Mouse (Mus musculus) urinary bladder, postnatal 36 days (tissue): ENCODE measurements around the gene Chrm4.
A peak's percentile ranks its signal among the peaks of the same experiment; 100 is the strongest.

Source experiments
- DNase-seq, 2 experiments: peaks; one replicate each; pipeline ENCODE4 v3.0.0; 2022; ENCODE audit warnings: low spot score in 2 of 2, mixed read lengths in 1 of 2

Gene Chrm4

DNA sequence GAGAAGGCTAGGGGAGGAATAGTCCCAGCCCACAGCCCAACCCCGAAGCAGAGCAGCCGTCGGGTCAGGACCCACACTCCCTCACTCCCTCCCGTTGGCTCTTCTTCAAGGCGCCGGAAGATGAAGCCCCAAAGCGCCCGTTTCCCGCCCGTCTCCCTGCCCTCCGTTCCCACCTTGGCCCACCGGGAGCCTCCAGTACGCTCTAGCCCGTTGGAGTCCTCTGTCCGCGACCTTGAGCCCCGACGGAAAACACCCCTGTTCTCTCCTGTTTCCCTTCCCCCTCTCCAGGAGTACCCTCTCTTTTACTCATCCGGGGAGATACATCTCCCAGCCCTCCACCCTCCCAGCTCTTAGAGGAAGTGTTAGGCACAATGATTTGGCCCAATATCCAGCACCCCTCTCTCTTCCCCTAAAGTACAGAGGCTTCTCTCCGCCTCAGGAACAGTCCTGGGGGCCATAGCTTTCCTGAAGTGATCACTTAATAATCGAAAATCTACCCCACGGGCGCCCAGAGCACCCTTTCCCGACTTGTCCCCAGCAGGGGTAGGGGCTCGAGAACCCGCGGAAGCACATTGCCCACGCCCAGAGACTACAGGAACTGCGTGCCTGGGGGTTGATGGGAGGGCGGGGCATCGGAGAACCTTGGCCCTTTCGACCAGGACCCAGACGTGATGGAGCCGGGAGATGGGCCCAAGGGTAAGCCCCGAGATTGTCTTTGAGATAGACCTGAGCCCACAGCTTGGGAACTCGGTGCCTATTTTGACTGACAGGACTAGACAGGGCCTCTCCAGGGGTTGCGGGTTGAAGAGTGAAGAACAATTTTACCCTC is 4.2 kb upstream of the Chrm4 start:
- no peak for DNase-seq

DNA sequence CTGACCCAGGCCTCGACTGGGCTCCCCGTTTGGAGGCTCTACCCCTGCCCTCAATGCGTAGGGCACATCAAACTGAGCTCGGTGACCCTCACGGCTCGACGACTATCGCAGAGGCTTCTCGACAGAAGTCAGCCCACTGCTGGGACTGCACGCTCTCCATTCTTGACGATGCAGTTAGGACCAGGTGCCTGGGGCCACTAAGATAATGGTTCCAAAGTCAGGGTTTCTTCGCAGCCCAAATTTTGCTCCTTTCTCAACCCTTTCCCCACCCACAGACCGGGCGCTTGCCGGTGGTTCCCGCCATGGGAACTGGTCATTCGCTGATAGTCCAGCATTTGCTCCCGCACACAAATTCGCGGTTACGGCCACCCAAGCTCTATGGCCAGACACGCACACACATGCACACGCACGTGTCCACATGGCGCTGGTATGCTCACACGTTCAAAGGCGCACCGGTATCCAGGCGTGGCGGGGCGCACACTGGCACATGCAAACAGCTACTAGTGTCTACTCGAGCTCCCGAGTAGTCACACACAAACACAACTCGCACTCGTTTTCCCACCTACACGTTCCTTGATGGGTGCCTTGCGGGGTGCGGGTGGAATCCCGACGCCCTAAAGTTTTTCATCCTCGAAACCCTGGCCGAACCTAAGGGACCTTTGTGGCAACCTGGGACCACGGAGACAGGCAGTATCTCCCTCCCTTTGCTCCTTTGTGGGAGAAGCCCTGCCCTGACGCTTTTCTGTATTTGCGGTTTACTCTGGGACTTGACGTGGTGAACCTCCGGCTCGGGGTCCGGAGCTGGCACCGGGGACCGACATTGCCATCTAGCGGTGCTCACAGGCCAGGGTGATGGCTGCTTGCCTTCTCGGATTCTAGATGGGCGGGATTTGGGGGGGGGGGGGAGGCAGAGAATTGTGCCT is 3.4 kb upstream of the Chrm4 start:
- DNase-seq = peak; percentile 50 to 63

DNA sequence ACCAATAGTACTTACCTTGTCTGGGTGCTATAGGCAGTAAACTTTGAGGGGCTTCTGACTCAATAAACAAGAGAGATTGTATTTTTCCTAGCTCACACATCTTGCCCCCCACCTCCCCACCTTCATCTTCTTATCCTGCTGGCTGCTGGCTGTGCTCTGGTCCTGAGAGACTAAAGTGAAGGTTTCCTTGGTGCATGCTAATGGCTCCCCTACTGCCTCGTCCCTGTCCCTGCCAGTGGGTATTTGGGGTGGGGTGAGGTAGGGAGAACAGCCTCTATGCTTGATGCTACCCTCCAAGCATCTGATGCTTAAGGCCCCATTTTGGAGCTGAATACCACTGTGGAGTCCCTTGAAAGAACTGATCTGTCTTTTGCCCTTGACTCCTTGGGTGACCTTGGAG is 2.3 kb upstream of the Chrm4 start:
- DNase-seq = no peak

DNA sequence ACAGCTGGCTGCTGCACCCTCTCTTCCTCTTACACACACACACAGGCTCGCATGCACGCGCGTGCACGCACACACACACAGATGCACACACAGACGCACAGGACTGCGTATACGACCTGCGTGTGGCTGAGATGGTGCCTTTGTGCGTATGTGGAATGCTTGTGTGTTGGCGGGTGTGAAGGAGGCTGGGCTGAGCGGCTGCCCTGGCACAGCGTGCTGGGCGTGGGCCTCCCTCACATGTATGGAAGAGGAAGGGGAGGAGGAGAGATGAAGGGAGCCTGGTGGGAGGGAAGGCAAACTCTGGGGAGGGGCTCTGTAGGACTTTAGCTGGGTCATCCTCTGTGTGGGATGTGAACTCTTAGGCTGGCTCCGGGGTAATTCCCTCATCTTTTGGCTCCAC is 1.6 kb upstream of the Chrm4 start:
- DNase-seq = no peak

DNA sequence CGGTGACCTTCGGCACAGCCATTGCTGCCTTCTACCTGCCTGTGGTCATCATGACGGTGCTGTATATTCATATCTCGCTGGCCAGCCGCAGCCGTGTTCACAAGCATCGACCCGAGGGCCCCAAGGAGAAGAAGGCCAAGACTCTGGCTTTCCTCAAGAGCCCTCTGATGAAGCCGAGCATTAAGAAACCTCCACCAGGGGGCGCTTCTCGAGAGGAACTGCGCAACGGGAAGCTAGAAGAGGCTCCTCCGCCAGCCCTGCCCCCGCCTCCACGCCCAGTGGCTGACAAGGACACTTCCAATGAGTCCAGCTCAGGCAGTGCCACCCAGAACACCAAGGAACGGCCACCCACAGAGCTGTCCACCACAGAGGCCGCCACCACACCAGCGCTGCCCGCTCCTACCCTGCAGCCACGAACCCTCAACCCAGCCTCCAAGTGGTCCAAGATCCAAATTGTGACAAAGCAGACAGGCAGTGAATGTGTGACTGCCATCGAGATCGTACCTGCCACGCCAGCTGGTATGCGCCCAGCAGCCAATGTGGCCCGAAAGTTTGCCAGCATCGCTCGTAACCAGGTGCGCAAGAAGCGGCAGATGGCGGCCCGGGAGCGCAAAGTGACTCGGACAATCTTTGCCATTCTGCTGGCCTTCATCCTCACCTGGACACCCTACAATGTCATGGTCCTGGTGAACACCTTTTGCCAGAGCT is 931 bp downstream of the Chrm4 start:
- peak; percentile 50 to 69 for DNase-seq

DNA sequence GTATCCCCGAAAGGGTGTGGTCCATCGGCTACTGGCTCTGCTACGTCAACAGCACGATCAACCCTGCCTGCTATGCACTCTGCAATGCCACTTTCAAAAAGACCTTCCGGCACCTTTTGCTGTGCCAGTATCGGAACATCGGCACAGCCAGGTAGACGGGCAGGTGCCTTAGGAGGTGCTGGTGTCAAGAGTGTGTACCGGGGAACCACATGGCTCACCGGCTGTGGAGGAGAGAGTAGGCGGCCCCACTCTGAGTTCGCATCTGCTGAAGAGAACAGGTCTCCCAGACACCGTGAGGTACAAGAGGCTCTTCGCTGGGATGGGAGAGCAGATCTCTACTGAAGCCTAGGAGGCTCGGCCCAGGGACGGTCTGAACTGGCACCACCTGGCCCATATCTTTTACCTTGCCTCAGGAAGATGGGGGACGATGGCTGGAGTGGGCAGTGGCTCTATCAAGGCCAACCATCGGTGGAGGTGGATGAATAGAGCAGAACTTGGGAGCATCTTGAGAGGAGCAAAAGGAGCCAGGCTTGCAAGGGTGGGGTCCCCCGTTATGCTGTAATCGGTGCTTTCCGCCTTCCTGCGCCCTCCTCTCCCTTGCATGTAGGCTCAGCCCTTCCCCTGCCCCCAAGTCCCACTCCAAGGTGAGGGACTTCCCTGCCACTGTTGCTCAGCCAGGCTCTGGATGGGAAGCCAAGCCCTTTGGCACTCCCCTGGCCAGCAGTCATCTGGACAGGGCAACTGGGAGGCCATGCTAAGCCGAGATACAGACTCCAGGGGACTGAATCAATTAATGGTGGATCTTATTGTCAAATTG is 1.7 kb downstream of the Chrm4 start:
- DNase-seq = no peak

DNA sequence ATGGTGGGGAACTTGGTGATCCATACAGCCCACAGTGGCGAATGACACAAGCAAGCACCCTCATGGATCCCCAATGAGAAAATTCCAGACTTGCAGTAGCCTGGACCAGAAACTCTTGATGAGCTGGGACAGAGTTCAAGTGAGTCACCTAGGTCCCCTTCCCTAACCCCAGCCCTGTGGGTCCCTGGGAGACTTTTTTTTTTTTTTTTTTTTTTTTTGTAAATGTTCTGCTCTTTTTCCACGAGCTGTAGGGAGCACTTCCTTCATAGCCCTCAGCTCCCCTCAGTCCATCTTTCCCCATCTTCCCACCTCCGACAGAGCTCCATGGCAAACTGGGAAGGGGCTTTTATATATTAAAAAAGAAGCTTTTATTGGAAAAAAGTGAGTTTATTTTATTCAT is 2.4 kb downstream of the Chrm4 start:
- no peak for DNase-seq

DNA sequence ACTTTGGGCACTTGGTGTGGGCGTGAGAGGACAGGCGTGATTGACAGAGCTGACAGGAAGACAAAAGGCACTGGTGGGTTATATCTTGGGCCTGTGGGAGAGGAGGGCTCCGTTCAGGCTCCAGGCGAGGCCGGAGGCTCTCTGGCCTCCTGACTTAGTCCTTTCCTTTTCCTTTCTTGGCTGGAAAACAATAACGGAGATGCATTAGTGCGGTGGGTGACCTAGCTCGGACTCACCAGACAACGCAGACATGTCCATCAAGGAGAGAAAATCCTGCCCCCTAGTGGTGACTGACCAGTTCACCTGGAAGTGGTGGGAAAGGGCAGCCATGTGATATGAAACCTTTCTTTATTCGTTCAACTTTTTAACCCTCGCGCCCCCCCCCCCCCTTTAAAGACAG is 2.9 kb downstream of the Chrm4 start:
- no peak for DNase-seq

DNA sequence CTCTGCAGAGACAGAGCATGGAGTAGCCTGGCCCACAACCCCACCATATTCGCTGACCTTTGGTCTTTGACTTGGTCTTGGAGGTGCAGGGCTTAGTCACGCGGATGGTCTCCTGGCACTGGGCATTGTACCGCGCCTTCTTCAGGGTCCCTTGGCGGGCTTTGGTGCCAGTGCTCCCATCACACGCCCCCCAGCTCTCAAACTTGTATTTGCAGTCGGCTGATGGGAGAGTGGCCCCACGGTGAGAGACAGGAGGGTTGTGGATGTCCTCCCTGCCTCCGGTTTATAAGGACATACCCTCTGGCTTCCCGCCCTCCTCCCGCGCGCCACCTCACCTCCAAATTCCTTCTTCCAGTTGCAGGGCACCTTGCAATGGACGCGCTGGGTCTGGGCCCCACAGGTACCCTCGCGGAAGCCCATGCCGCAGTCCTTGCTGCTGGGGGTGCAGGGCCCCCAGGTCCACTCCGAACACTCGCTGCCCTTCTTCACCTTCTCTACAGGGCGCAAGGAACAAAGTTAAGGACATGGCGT is 3.8 kb downstream of the Chrm4 start:
- no peak for DNase-seq

DNA sequence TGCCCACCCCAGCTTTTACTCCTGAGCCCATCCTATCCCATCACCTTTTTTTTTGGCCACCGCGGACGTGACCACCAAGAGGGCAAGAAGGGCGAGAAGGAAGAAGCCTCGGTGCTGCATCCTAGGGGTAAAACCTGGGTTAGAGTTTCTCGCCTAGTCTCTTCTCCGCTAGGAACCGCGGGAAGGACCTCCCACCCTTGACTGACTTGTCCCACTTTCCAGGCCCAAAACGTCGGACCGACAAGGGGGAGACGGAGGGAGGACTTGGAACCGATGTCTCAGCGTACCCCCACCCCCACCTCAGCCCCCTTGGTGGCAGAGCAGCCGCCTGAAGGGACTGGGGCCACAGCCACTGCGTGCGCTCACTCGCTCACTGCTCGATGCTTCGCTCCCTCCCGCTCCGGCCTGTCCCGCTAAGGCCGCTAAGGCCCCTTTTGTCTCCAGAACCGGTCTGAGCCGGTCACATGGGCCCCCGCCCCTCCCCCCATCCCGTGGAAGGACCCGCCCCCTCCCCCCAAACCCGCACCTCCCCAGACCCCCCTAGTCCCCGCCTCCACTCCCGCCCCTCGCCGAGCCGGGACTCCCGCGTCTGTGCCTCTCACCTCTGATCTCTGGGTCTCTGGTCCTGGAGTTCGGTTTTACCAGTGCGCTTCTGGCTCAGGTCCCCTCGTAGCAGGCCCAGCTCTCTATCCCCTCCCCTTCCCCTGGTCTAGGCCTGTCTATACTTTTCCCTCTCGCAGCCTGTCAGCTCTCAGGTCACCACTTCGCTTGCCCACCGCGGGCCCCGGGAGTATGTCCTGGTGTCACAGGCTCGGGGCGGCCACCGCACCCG is 4.5 kb downstream of the Chrm4 start:
- no peak for DNase-seq

DNA sequence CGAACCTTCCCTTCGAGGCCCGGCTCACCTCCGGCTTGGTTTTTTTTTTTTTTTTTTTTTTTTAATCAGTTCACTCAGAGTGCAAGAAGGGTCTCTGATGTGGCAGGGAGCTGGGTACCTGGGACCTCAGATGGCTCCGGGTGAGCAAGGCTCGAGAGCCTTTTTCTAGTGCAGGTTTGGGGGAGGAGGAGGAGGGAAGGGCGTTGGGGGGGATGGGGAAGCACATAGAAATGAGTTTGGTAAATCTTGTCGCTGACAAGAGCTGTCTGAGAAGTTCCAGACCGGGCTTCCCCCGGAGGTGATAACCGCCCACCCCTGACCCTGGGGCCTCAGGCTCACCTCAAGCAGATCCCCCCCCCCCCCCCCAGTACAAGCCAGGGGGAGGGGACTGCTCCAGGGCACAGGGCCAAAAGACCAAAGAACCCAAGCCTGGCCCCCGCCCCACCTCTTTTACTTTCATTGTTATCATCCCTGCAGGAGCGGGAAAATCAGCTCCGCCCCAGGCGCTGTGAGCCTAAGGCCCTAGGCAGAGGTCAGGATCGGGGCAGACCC is 5.2 kb downstream of the Chrm4 start, which contains the start of gene Mdk:
Gene Mdk (minus strand): TSS at position 138 of the 552 bp plus-strand sequence.
- DNase-seq = no peak

DNA sequence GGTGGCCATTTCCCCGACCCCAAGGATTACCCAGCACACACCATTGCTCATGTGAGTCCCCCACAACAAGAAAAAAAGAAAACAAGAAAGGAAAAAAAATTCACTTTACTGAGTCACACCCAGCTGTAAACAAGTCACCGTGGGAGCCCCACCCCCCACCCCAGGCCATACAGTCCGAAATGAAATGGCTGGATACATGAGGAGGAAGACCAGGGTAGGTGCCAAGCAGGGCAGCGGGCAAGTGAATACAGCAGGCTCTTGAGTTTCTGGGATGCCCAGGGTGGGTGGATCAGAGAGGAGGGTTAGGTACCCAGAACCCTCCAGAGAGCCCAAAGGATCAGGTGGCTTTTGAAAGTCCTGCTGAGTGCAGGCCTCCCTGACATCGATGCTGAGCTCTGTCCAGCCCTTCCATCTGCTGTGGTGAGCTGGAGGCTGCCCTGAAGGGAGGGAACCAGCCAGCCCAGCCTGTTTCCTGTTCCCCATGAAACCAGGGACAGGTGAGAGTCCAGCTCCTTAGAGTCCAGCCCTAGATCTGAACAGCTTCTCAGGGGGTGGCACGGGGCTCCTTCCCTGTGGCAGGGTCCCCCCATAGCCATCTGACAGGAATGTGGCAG is 5.8 kb downstream of the Chrm4 start:
- no peak for DNase-seq

DNA sequence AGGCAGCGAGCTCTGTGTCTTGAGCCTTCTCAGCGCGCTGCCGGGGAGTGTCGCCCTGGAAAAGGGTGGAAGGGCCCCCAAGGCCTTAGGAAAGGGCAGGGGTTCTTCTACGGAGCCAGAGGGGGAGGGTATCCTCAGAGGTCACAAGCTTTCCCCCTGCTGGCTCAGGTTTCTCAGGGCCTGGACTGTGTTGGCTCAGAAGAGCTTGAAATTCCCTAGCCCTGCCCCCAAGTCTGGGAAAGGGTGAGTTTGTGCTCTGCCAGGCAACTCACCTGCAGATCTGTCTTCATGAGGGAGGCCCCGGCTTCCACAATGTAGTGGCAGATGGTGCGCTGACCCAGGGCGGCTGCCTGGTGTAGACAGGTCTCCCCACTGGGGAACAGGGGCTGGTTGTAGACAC is 6.4 kb downstream of the Chrm4 start:
- DNase-seq = no peak

DNA sequence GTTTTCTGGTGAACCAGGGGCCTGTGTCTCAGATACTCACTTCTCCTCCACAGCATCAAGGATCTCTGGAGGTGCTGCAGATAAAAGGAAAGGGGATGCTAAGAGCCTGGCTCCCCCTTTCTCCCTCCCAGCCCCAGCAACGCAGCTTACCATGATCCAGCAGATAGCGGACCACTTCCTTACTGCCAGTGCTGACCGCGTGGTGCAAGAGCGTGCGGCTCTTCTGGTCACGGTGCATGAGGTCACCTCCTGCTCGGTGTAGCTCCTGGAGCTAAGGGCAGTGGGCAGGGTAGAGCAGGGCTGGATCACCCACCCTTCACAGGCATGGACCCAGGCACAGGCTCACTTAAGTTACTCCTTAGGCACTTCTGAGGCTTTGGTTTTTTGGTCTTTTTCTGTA is 7.0 kb downstream of the Chrm4 start:
- DNase-seq = no peak

DNA sequence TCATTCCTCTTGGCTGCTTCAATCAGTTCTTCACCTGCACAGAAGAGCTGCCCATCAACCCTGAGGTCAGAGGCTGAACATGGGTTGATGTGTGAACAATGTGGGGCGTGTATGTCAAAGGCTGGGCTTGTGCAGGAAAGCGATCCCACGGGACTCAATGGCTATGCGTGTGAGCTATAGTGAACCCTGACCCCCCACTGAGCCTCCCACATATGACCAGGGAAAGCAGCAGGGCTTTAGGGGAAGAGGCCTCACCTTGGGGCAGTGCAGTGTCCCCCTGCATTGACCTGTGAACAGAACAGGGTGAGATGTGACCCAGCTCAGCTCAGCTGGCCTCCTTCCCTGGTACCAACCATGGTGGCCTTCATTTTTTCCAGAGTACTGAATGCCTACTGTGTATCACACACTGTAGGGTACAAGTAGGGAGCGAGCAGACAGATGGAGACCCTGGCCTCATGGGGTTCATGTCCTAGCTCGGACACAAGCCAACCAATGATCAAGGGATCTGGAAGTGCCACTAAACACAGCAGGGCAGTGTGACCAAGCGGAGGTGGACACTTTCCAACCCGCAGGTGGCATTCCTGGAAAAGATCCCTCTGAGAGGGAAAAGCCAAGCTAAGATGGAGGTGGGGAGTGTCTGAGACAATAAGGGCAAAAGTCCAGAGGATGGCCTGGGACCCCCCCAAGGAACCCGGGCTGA is 7.9 kb downstream of the Chrm4 start:
- DNase-seq = no peak

DNA sequence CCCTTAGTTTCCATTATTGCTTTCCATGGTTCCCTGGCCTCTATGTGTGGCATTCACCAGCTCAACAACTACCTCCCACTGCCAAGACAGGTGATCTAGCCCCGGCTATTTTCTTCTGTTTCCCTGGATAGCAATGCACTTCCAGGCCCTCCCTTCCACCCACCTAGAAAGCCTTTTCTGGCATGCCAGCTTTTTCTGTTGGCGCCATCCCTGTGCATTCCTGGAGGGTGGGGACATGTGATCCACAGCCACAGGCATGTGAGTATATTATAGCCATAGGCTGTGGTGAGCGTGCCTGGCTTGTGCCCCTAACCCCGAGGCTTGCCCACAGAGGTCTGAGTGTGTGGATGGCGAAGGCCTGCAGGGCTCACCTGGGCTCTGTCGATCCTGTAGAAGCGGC is 9.1 kb downstream of the Chrm4 start:
- DNase-seq = no peak

DNA sequence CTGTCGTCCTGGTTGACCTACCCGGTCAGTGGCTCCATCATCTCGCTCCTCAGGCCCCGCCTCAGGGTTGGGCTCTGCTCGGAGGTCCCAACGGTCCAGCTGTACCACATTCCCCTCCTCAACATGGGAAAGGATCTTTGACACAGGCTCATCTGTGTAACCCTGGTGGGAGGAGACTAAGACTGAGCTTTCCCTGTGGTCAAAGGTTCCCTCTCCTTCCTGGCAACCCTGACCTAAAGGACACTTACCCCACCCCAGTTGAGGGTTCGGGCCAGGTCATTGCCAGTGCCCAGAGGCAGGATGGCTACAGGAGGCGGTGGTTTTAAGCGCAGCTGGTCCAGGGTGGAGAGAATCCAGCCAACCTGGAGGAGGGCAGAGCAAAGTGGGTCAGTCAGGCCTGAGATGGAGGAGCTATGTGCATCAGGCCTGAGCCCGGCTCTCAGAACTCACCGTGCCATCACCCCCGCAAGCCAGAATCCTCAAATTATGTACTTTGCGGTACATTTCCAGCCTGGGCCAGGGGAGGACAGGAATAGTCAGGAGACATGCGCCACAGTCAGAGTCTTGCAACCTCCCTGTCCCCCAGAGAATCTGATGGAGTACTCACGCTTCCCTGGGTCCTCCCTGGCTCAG is 12.4 kb downstream of the Chrm4 start:
- no peak for DNase-seq

DNA sequence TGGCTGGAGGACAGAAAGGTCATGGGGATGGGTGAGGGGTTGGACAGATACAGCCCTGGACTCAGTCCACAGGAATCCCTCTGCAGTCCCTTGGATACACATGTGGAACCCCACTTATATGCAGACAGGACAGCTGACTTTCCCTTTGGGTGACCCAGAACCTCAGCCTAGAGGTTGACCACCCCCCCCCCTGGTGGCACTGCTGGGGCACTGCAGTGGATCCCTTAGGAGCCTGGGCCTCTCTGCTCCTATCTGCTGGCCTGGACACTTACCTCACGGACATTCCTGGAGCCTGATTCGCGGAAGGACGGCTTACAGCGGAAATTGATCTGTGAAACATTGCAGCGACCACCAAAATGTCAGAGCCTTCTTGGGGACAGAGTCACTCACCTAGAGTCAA is 15.3 kb downstream of the Chrm4 start:
- DNase-seq = no peak
